Mouse (Mus musculus) liver, embryonic 14.5 days (tissue): ENCODE measurements around the gene Efhc1. TPM values are rescaled to one million over a fixed set of nuclear protein-coding genes. Genes with fewer than 3 reads are reported as not detected.

ENCODE experiments used
- ATAC-seq: fragments of 200-750 bp; cut with Nextera tagmentation; 2 replicates; pipeline ENCODE4 v1.8.0; 2017; ENCODE audit warnings: moderate number of reproducible peaks, mild to moderate bottlenecking, moderate library complexity; ENCODE audit not compliant: insufficient read depth
- DNase-seq, 3 experiments: peaks; one replicate each; pipeline ENCODE4 v3.0.0-alpha.2; 2012 to 2013; ENCODE audit warnings: low read depth in 3 of 3, low spot score in 3 of 3
- H3K27ac ChIP-seq: fragments of 300-500 bp; sonication (generic); 2 replicates; pipeline ENCODE4 v1.5.1; 2014; ENCODE audit warnings: moderate library complexity, mild to moderate bottlenecking, control low read depth, inconsistent platforms
- H3K27me3 ChIP-seq: fragments of 300-500 bp; sonication (generic); 2 replicates; pipeline ENCODE4 v1.6.1; 2014; ENCODE audit warnings: mild to moderate bottlenecking, low read length, moderate library complexity; ENCODE audit not compliant: control insufficient read depth, insufficient read depth
- H3K36me3 ChIP-seq: fragments of 300-500 bp; sonication (generic); replicated peaks from 2 replicates; pipeline ENCODE4 v1.6.1; 2014; ENCODE audit warnings: low read depth; ENCODE audit not compliant: control insufficient read depth, insufficient read depth
- H3K4me1 ChIP-seq, 2 experiments: fragments of 200-500 bp in 1 of 2; fragments of 300-500 bp in 1 of 2; sonication (generic) in 1 of 2; replicated peaks; 2 replicates each; pipeline ENCODE4 v1.6.1; 2012 to 2014; ENCODE audit warnings: antibody characterized with exemption in 1 of 2, inconsistent platforms in 1 of 2, low read length in 1 of 2; ENCODE audit not compliant: control insufficient read depth in 2 of 2, insufficient read depth in 2 of 2
- H3K4me2 ChIP-seq: fragments of 300-500 bp; sonication (generic); 2 replicates; pipeline ENCODE4 v1.6.1; 2014; ENCODE audit warnings: low read depth, mild to moderate bottlenecking, control low read depth, moderate library complexity
- H3K4me3 ChIP-seq, 2 experiments: fragments of 200-500 bp in 1 of 2; fragments of 300-500 bp in 1 of 2; sonication (generic) in 1 of 2; 2 replicates each; pipeline ENCODE4 v1.5.1; 2012 to 2014; ENCODE audit warnings: low read depth in 2 of 2, low read length in 2 of 2, mild to moderate bottlenecking in 2 of 2, control low read depth in 1 of 2, inconsistent platforms in 1 of 2, moderate library complexity in 1 of 2; ENCODE audit not compliant: insufficient read depth in 1 of 2
- H3K9ac ChIP-seq: fragments of 300-500 bp; sonication (generic); replicated peaks from 2 replicates; pipeline ENCODE4 v1.6.1; 2014; ENCODE audit warnings: mild to moderate bottlenecking, control low read depth, moderate library complexity
- H3K9me3 ChIP-seq: fragments of 300-500 bp; sonication (generic); 2 replicates; pipeline ENCODE4 v1.6.1; 2016; ENCODE audit warnings: low read length, mixed read lengths; ENCODE audit not compliant: control insufficient read depth
- CTCF ChIP-seq: IDR thresholded peaks from 2 replicates; pipeline ENCODE4 v1.5.1; 2016; ENCODE audit warnings: antibody characterized with exemption, low read depth, control low read depth
- EP300 ChIP-seq: IDR thresholded peaks from 2 replicates; pipeline ENCODE4 v1.6.1; 2016; ENCODE audit warnings: antibody characterized with exemption, low read depth
- WGBS: fragments of 180-500 bp; shearing (Covaris S2); extraction: QIAGEN DNeasy Blood & Tissue Kit; methylation state at CpG from one replicate; pipeline ENCODE4 v1.1.7; 2014; ENCODE audit not compliant: insufficient replicate concordance; 5-methylcytosine and 5-hydroxymethylcytosine counted together
- polyA plus RNA-seq, 2 experiments: library from polyadenylated mRNA; depleted of rRNA in 1 of 2; stranded (reverse) in 1 of 2; unstranded in 1 of 2; fragments of >200 nt; fragmentation: Nextera tagmentation in 1 of 2; extraction: Ambion mirVana in 1 of 2; gene quantifications; 2 replicates each; pipeline versions ENCODE4 v1.2.1 to v1.2.3; 2012 to 2014

Gene Efhc1
- polyA plus RNA-seq, 2 experiments, result 0.21 to 0.32 TPM

GRCm38 (mm10) chr1:20928487-20928886, 22.9 kb upstream of the Efhc1 start:
- ATAC-seq, result peak; percentile 53; the same call in 1 of the 2 replicates
- Histone ChIP-seq H3K9me3 (no peaks in the 10 kb centered on the region), H3K4me3 (no peak overlapping the region), H3K27me3 (no peaks in the 10 kb centered on the region), H3K4me1 (peaks cover 0 to 19% of the 10 kb centered on the region in 2 experiments; a peak in 3 of 4 replicates), H3K27ac (no peak overlapping the region), H3K9ac (no peak overlapping the region), H3K4me2 (no peak overlapping the region), H3K36me3 (no peaks in the 10 kb centered on the region)
- TF ChIP-seq EP300 (peak; percentile 38; the same call in 1 of the 2 replicates), CTCF (no peak)
- WGBS, result 16% methylated on average over 4 of the region's 4 CpGs
- no peak for DNase-seq

- peak in 2 of 3 experiments; percentile 14 to 17 for DNase-seq
- peak; percentile 65; the same call in 1 of the 2 replicates for ATAC-seq
- no peaks in the 10 kb centered on the region for H3K27me3 ChIP-seq
Measured at GRCm38 (mm10) chr1:20933457-20933856, 18.0 kb upstream of the Efhc1 start.

GRCm38 (mm10) chr1:20935106-20935505, 16.3 kb upstream of the Efhc1 start:
- no peak overlapping the region for H3K4me2 ChIP-seq
- TF ChIP-seq EP300 (no peak), CTCF (no peak)
- no peak for DNase-seq
- peaks cover 0 to 4% of the 10 kb centered on the region in 2 experiments; a peak in 2 of 4 replicates for H3K4me1 ChIP-seq
- no peaks in the 10 kb centered on the region for H3K9me3 ChIP-seq
- H3K9ac ChIP-seq, result no peak overlapping the region
- WGBS, result 74% methylated on average over 22 of the region's 22 CpGs
- no peaks in the 10 kb centered on the region for H3K27me3 ChIP-seq
- H3K27ac ChIP-seq, result no peak overlapping the region
- no peaks in the 10 kb centered on the region for H3K36me3 ChIP-seq
- no peak overlapping the region for H3K4me3 ChIP-seq
- ATAC-seq, result no peak

More at GRCm38 (mm10) chr1:20933457-20933856, 18.0 kb upstream of the Efhc1 start:
- H3K27ac ChIP-seq, result no peak overlapping the region
- peaks cover 0 to 11% of the 10 kb centered on the region in 2 experiments; a peak in 2 of 4 replicates for H3K4me1 ChIP-seq
- H3K4me3 ChIP-seq, result no peak overlapping the region
- no peak overlapping the region for H3K9ac ChIP-seq
- H3K4me2 ChIP-seq, result no peak overlapping the region
- 14% methylated on average over 7 of the region's 7 CpGs for WGBS
- H3K36me3 ChIP-seq, result no peaks in the 10 kb centered on the region
- H3K9me3 ChIP-seq, result no peaks in the 10 kb centered on the region
- TF ChIP-seq CTCF, result peak; percentile 83
- no peak for TF ChIP-seq EP300

DNA sequence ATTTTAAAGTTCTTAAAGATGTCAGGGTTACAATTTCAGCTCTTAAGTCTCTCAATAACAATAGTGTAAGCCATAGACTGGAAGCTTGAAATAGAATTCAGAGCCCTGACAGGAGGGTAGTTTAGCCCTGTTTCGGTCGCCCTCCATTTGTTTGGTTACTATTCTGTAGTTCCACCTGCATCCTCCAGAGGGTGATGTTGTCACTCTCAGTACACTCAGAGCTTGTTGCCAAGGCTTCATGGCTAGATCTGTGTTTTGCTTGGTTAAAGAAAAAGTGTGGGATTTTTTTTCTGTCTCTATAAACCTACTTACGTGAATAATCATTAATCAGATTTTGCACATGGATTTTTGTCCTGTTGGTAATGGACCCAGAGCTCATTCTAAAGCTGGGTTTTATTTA, 12.4 kb upstream of the Efhc1 start:
- 19% methylated on average over 3 of the region's 3 CpGs for WGBS
- Histone ChIP-seq H3K27me3 (no peaks in the 10 kb centered on the region), H3K4me1 (no peaks in the 10 kb centered on the region), H3K4me2 (no peak overlapping the region), H3K9ac (no peak overlapping the region), H3K36me3 (no peaks in the 10 kb centered on the region), H3K9me3 (no peaks in the 10 kb centered on the region), H3K4me3 (no peak overlapping the region), H3K27ac (no peak overlapping the region)
- ATAC-seq (0 out of 2 replicates have a peak, but pooled peaks have one; percentile 48), DNase-seq (peak; percentile 26 to 38 (median 35))
- TF ChIP-seq CTCF (peak; percentile 76), EP300 (no peak)

DNA sequence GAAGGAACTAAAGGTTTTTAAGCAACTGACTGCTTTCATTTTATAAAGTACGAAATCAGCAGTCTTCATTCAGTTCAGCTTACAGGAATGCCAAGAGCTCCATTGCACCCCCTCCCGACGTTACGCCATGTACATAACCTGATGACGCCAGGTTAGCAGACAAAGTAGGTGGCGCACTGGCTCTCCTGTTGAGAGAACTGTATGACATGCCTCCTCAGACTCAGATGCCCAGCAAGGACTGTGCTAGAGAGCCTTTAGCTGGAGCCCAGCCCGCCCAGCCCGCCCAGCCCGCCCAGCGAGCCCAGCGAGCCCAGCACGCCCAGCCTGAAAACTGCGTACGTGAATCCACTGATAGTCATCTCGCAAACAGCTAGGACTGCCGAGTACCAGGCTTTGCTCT, 11.3 kb upstream of the Efhc1 start:
- no peaks in the 10 kb centered on the region for H3K9me3 ChIP-seq
- H3K36me3 ChIP-seq, result no peaks in the 10 kb centered on the region
- H3K4me3 ChIP-seq, result no peak overlapping the region
- TF ChIP-seq CTCF (peak; percentile 23; the same call in 1 of the 2 replicates), EP300 (no peak)
- 0 out of 2 replicates have a peak overlapping the region, but pooled peaks have one; percentile 6 for H3K4me2 ChIP-seq
- no peaks in the 10 kb centered on the region for H3K4me1 ChIP-seq
- H3K27me3 ChIP-seq, result no peaks in the 10 kb centered on the region
- 40% methylated on average over 16 of the region's 16 CpGs for WGBS
- DNase-seq (no peak), ATAC-seq (peak; percentile 62)
- no peak overlapping the region for H3K9ac ChIP-seq
- no peak overlapping the region for H3K27ac ChIP-seq
